Mouse (Mus musculus): ENCODE results near the gene Tcf20. TPM values are rescaled to one million over a fixed set of nuclear protein-coding genes. Genes with fewer than 3 reads are reported as not detected.

Gene Tcf20
- total and polyA plus RNA-seq, 3 experiments, result 27.0 to 47.2 (median 29.0) TPM

Other genes starting within 250 kb of the Tcf20 start
- gene Cyp2d40, start 223.7 kb downstream of the Tcf20 start, total RNA-seq (2012; rRNA removed), result not detected in 2 replicates
- gene Cyp2d40, start 223.7 kb downstream of the Tcf20 start, total RNA-seq (2014; rRNA removed), result not detected in 2 replicates
- gene Cyp2d40, start 223.7 kb downstream of the Tcf20 start, polyA plus RNA-seq (2012; ENCODE audit: insufficient read length, low read depth), result not detected in 2 replicates
- gene Cyp2d26, start 193.6 kb downstream of the Tcf20 start, total RNA-seq (2012; rRNA removed), result not detected in 2 replicates
- gene Cyp2d26, start 193.6 kb downstream of the Tcf20 start, total RNA-seq (2014; rRNA removed), result not detected in 2 replicates
- gene Cyp2d26, start 193.6 kb downstream of the Tcf20 start, polyA plus RNA-seq (2012; ENCODE audit: insufficient read length, low read depth), result not detected in 2 replicates
- 0.04 and 0.25 TPM in 2 replicates for gene Nfam1, start 45.4 kb upstream of the Tcf20 start, total RNA-seq (2012; rRNA removed)
- gene Nfam1, start 45.4 kb upstream of the Tcf20 start, total RNA-seq (2014; rRNA removed), result 0.20 and 0.23 TPM in 2 replicates
- 0.74 and 0.81 TPM in 2 replicates for gene Nfam1, start 45.4 kb upstream of the Tcf20 start, polyA plus RNA-seq (2012; ENCODE audit: insufficient read length, low read depth)
- gene Serhl, start 101.6 kb upstream of the Tcf20 start, total RNA-seq (2012; rRNA removed), result 48.8 and 59.5 TPM in 2 replicates
- 123 and 129 TPM in 2 replicates for gene Serhl, start 101.6 kb upstream of the Tcf20 start, total RNA-seq (2014; rRNA removed)
- 52.0 and 57.6 TPM in 2 replicates for gene Serhl, start 101.6 kb upstream of the Tcf20 start, polyA plus RNA-seq (2012; ENCODE audit: insufficient read length, low read depth)
- 156 and 180 TPM in 2 replicates for gene Rrp7a, start 134.9 kb upstream of the Tcf20 start, total RNA-seq (2012; rRNA removed)
- gene Rrp7a, start 134.9 kb upstream of the Tcf20 start, total RNA-seq (2014; rRNA removed), result 111 and 126 TPM in 2 replicates
- gene Rrp7a, start 134.9 kb upstream of the Tcf20 start, polyA plus RNA-seq (2012; ENCODE audit: insufficient read length, low read depth), result 262 and 284 TPM in 2 replicates
- 77.2 and 87.1 TPM in 2 replicates for gene Poldip3, start 161.5 kb upstream of the Tcf20 start, total RNA-seq (2012; rRNA removed)
- 78.9 and 79.3 TPM in 2 replicates for gene Poldip3, start 161.5 kb upstream of the Tcf20 start, total RNA-seq (2014; rRNA removed)
- 70.0 and 77.0 TPM in 2 replicates for gene Poldip3, start 161.5 kb upstream of the Tcf20 start, polyA plus RNA-seq (2012; ENCODE audit: insufficient read length, low read depth)
- 54.3 and 59.1 TPM in 2 replicates for gene Cyb5r3, start 184.7 kb upstream of the Tcf20 start, total RNA-seq (2012; rRNA removed)
- gene Cyb5r3, start 184.7 kb upstream of the Tcf20 start, total RNA-seq (2014; rRNA removed), result 30.1 and 35.7 TPM in 2 replicates
- 92.7 and 102 TPM in 2 replicates for gene Cyb5r3, start 184.7 kb upstream of the Tcf20 start, polyA plus RNA-seq (2012; ENCODE audit: insufficient read length, low read depth)

All from CH12.LX (cell line).